Mouse (Mus musculus) heart, adult 10 weeks (tissue): Measurements from ENCODE around the gene Ms4a2. TPM values are rescaled to one million over a fixed set of nuclear protein-coding genes. Genes with fewer than 3 reads are reported as not detected.

ENCODE experiments used
- polyA plus RNA-seq: library from polyadenylated mRNA; stranded (reverse); fragments of 350-450 nt; fragmentation: Illumina TruSeq; extraction: RNeasy Lipid Tissue Mini Kit (QIAGEN cat#74804); gene quantifications from one replicate; pipeline ENCODE4 v1.2.3, GENCODE M21; 2014; ENCODE audit warnings: low read depth, low replicate concordance

Ms4a2 gene
- not detected for polyA plus RNA-seq

DNA sequence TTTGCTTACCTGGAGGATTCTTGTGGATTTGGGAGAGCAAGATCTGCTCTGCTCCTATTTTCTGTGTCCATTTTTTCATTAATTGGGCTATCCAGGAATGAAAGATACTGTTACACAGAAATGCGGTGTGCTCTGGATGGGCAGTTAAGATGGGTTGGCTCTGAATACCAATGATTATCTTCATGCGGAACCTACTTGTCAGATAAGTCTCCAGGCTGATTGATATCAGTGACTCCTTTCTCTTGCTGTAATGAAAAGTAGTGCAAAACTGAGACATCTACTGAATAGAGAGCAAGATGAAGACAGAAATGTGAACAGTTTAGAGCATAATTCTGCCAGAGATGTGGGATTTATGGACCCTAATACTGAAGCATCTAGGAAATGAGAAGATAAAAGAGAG, at the start of gene Ms4a2:
Ms4a2 (minus strand) TSS at position 169 of the 400 bp plus-strand sequence.

DNA sequence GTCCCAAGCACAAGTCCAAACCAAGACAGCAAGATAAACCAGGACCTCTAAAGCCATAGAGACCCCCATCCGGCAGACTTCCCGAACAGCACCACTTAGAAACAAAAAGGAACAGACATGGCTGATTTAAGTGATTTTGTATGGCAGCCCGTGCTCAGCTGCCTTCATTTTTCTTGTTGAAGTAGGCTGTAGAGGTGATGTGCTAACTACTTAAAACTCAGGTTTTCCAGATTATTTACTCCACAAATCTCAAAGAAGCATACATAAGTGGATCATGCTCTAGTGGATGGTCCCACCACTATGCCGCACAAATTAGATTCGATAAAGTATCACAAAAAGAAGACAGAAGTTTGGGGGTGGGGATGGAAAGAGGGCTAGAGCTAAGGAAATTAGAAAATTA, 36.9 kb upstream of the Ms4a2 start, which contains the start of gene Oosp2:
Oosp2 (minus strand) TSS at position 101 of the 400 bp plus-strand sequence.

DNA sequence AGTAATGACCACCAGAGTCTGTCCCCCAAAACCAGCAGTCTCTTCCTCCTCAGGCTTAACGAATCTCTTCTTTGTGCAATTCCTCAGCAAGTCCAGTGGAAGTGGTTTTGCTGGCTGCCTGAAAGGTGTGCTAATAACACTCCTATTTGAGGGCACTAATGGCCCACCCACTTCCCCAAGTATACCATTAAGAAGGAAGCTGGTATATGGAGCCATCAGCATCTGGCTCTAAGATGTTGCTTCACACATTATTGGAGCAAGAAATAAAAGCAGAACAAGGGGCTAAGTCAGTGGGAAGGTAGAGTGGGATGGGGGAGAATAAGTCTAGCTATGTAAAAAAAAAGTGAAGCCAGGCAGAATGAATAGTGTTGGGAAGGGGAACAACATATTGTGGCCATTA, 17.2 kb upstream of the Ms4a2 start, which contains the start of gene Ms4a3:
Ms4a3 (minus strand) TSS at position 120 of the 400 bp plus-strand sequence.

DNA sequence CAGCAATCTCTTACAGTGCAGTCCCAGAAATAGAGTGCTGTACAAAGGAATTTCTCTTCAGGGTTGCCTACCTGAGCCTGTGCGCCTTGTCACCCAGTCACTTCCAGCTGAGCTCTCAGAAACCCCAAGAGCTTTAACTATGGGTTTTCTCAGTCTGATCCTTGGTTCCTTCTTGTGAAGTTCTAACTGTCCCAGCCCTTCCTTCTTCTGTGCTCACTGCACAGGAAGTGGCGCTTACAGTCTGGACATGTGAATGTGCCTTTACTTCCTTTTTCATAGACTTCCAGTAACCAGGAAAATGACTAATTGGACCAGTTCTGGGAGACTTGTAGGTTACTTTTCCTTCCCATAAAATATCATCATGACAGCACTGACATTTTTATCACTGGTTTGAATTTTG, 18.9 kb downstream of the Ms4a2 start, which contains the start of gene Ms4a6d:
Ms4a6d (minus strand) TSS at position 247 of the 400 bp plus-strand sequence.

Other genes with a start within 250 kb of the Ms4a2 start
- 3.3 TPM for gene Ms4a4a, start 248.2 kb downstream of the Ms4a2 start, polyA plus RNA-seq
- 0.71 TPM for gene Ms4a4c, start 218.9 kb downstream of the Ms4a2 start, polyA plus RNA-seq
- 0.76 TPM for gene Ms4a4b, start 180.2 kb downstream of the Ms4a2 start, polyA plus RNA-seq
- gene Ms4a6c, start 154.4 kb downstream of the Ms4a2 start, polyA plus RNA-seq = 7.1 TPM
- gene Gm8369, start 137.8 kb downstream of the Ms4a2 start, polyA plus RNA-seq = not detected
- 4.7 TPM for gene Ms4a6b, start 107.2 kb downstream of the Ms4a2 start, polyA plus RNA-seq
- 17.2 TPM for gene Ms4a4d, start 86.9 kb downstream of the Ms4a2 start, polyA plus RNA-seq
- gene Ms4a6d, start 18.9 kb downstream of the Ms4a2 start, polyA plus RNA-seq = 4.2 TPM
- gene Ms4a3, start 17.1 kb upstream of the Ms4a2 start, polyA plus RNA-seq = not detected
- gene Oosp2, start 36.8 kb upstream of the Ms4a2 start, polyA plus RNA-seq = not detected
- not detected for gene Oosp1, start 67.4 kb upstream of the Ms4a2 start, polyA plus RNA-seq
- not detected for gene Oosp3, start 73.3 kb upstream of the Ms4a2 start, polyA plus RNA-seq
- gene Gif, start 123.8 kb upstream of the Ms4a2 start, polyA plus RNA-seq = not detected
- gene Mrpl16, start 146.7 kb upstream of the Ms4a2 start, polyA plus RNA-seq = 100 TPM
- gene Stx3, start 195.7 kb upstream of the Ms4a2 start, polyA plus RNA-seq = 6.6 TPM
- not detected for gene Olfr1417, start 215.5 kb upstream of the Ms4a2 start, polyA plus RNA-seq
- not detected for gene Olfr1418, start 237.3 kb upstream of the Ms4a2 start, polyA plus RNA-seq